Mouse (Mus musculus) ES-E14 (cell line): ENCODE measurements around the gene Hoxc5. TPM values are rescaled to one million over a fixed set of nuclear protein-coding genes. Genes with fewer than 3 reads are reported as not detected.

Source experiments
- DNase-seq: peaks from one replicate; pipeline ENCODE4 v3.0.0-alpha.2; 2013; ENCODE audit warnings: low read depth, low spot score
- H3K27ac ChIP-seq: 2 replicates; pipeline ENCODE4 v1.5.1; 2012; ENCODE audit warnings: low read depth, mild to moderate bottlenecking, low read length, moderate library complexity, mixed read lengths; ENCODE audit not compliant: poor library complexity, insufficient read depth, severe bottlenecking
- H3K36me3 ChIP-seq: 2 replicates; pipeline ENCODE4 v1.6.1; 2012; ENCODE audit warnings: mild to moderate bottlenecking, low read length, moderate library complexity, mixed read lengths; ENCODE audit not compliant: control insufficient read depth, poor library complexity, insufficient read depth, severe bottlenecking
- H3K4me1 ChIP-seq, 2 experiments: fragments of 150-350 bp in 1 of 2; sonication (generic) in 1 of 2; 2 replicates each; pipeline ENCODE4 v1.6.1; 2012; ENCODE audit warnings: low read length in 2 of 2, mild to moderate bottlenecking in 1 of 2, mixed read lengths in 1 of 2; ENCODE audit not compliant: control insufficient read depth in 2 of 2, insufficient read depth in 2 of 2, poor library complexity in 1 of 2
- H3K4me3 ChIP-seq, 2 experiments: fragments of 150-350 bp in 1 of 2; sonication (generic) in 1 of 2; 2 replicates each; pipeline ENCODE4 v1.5.1; 2012; ENCODE audit warnings: low read length in 2 of 2, low read depth in 1 of 2, mild to moderate bottlenecking in 1 of 2, mixed read lengths in 1 of 2; ENCODE audit not compliant: insufficient read depth in 1 of 2, poor library complexity in 1 of 2, severe bottlenecking in 1 of 2
- H3K9ac ChIP-seq: 2 replicates; pipeline ENCODE4 v1.6.1; 2012; ENCODE audit warnings: low read depth, mild to moderate bottlenecking, low read length, mixed read lengths; ENCODE audit not compliant: poor library complexity, insufficient read depth, severe bottlenecking
- H3K9me3 ChIP-seq: fragments of 150-350 bp; sonication (generic); 2 replicates; pipeline ENCODE4 v1.6.1; 2012; ENCODE audit warnings: low read depth, mild to moderate bottlenecking, low read length; ENCODE audit not compliant: control insufficient read depth, insufficient read depth
- CHD2 ChIP-seq: IDR thresholded peaks from 2 replicates; pipeline ENCODE4 v1.6.1; 2014; ENCODE audit warnings: mild to moderate bottlenecking, low read depth, low read length, inconsistent platforms
- HCFC1 ChIP-seq: IDR thresholded peaks from 2 replicates; pipeline ENCODE4 v1.6.1; 2012; ENCODE audit warnings: low read length, inconsistent platforms, borderline replicate concordance; ENCODE audit not compliant: insufficient read depth
- MAFK ChIP-seq: IDR thresholded peaks from 2 replicates; pipeline ENCODE4 v1.6.1; 2014; ENCODE audit warnings: mild to moderate bottlenecking, low read depth, low read length, inconsistent platforms; ENCODE audit not compliant: insufficient read depth
- ZC3H11A ChIP-seq: IDR thresholded peaks from 2 replicates; pipeline ENCODE4 v1.6.1; 2012; ENCODE audit warnings: low read depth, mild to moderate bottlenecking, inconsistent platforms, low read length, borderline replicate concordance
- ZNF384 ChIP-seq: IDR thresholded peaks from 2 replicates; pipeline ENCODE4 v1.6.1; 2012; ENCODE audit warnings: low read depth, low read length, inconsistent platforms
- in situ Hi-C, 2 experiments: fragments of 600-800 bp; cut with MboI; formaldehyde crosslinking; loops; one replicate each; pipeline ENCODE4 v1.15.1; 2025; ENCODE audit warnings: low sequenced_read_pairs in 2 of 2, inconsistent platforms in 1 of 2; ENCODE audit not compliant: unreplicated experiment in 2 of 2
- total RNA-seq: library from RNA; depleted of rRNA; stranded (reverse); fragments of 300-350 nt; gene quantifications from 2 replicates; pipeline ENCODE4 v1.2.3, GENCODE M21; 2012

The Hoxc5 gene
- total RNA-seq, 1 experiment: 0.22 TPM

DNA sequence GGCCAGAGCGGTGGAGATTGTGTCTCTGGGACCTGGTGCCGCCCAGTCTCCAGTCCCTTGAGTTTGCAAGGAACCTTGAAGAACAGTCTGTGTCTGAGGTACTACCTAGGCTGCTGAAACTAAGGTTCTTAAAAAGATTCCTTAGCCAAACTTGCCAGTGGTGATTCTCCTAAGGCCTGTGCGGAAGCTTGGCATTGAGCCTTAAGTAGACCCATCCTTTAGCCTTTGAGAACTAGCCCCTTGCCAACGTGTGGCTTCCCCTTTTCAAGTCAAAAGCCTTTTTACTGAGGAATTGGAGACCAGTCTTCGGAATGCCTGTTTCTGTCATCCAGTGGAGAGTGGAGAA lies 23.8 kb upstream of the Hoxc5 start:
- DNase-seq: no peak
- in situ Hi-C loops: loop anchor here in 1 of 2 experiments (25.0 kb wide), 1 partner anchor 931 kb away; the partner anchor contains the start of gene Krt8
- H3K9me3 ChIP-seq: no peaks in the 10 kb centered on the region
- H3K36me3 ChIP-seq: no peaks in the 10 kb centered on the region
- H3K27ac ChIP-seq: no peak overlapping the region
- TF ChIP-seq HCFC1 (no peak), CHD2 (no peak), ZNF384 (no peak), ZC3H11A (no peak), MAFK (no peak)
- H3K4me1 ChIP-seq: peaks cover 0 to 4% of the 10 kb centered on the region in 2 experiments; a peak in 2 of 4 replicates
- no peak overlapping the region for H3K9ac ChIP-seq
- peak overlapping the region in 1 of 2 experiments; percentile 52; a peak in 1 of 4 replicates for H3K4me3 ChIP-seq

- no peaks in the 10 kb centered on the region for H3K9me3 ChIP-seq
- H3K4me1 ChIP-seq: no peaks in the 10 kb centered on the region; a peak in 2 of 4 replicates
- H3K27ac ChIP-seq: no peak overlapping the region
- in situ Hi-C loops: loop anchor here in 1 of 2 experiments (25.0 kb wide), 1 partner anchor 933 kb away; the partner anchor contains the start of gene Krt8
- TF ChIP-seq ZC3H11A (no peak), MAFK (no peak), ZNF384 (no peak), HCFC1 (no peak), CHD2 (no peak)
- no peak for DNase-seq
- H3K9ac ChIP-seq: no peak overlapping the region
- no peaks in the 10 kb centered on the region for H3K36me3 ChIP-seq
- no peak overlapping the region for H3K4me3 ChIP-seq
These were observed 21.8 kb upstream of the Hoxc5 start for GRCm38 (mm10) chr15:102945185-102946077.

- Histone ChIP-seq H3K27ac (no peak overlapping the region), H3K4me3 (no peak overlapping the region)
These were observed 20.0 kb upstream of the Hoxc5 start for GRCm38 (mm10) chr15:102947276-102947675.

GRCm38 (mm10) chr15:102948842-102949241 lies 18.4 kb upstream of the Hoxc5 start:
- no peak overlapping the region for H3K4me3 ChIP-seq
- H3K9me3 ChIP-seq: no peaks in the 10 kb centered on the region
- DNase-seq: no peak
- H3K9ac ChIP-seq: no peak overlapping the region
- no peaks in the 10 kb centered on the region; a peak in 2 of 4 replicates for H3K4me1 ChIP-seq
- H3K36me3 ChIP-seq: no peaks in the 10 kb centered on the region
- no peak overlapping the region for H3K27ac ChIP-seq
- in situ Hi-C loops: loop anchor here in 1 of 2 experiments (25.0 kb wide), 1 partner anchor 937 kb away; the partner anchor contains the start of gene Krt8
- TF ChIP-seq ZC3H11A (no peak), MAFK (no peak), ZNF384 (no peak), CHD2 (no peak), HCFC1 (no peak)

More at GRCm38 (mm10) chr15:102947276-102947675, 20.0 kb upstream of the Hoxc5 start:
- no peaks in the 10 kb centered on the region for H3K36me3 ChIP-seq
- H3K9ac ChIP-seq: no peak overlapping the region
- DNase-seq: no peak
- H3K4me1 ChIP-seq: no peaks in the 10 kb centered on the region; a peak in 2 of 4 replicates
- H3K9me3 ChIP-seq: no peaks in the 10 kb centered on the region
- in situ Hi-C loops: loop anchor here in 1 of 2 experiments (25.0 kb wide), 1 partner anchor 935 kb away; the partner anchor contains the start of gene Krt8
- TF ChIP-seq MAFK (no peak), HCFC1 (no peak), CHD2 (no peak), ZNF384 (0 out of 2 replicates have a peak, but pooled peaks have one; percentile 18), ZC3H11A (no peak)
